8 mouse cellular contexts compared by ENCODE assay signal in genomic region chr14:103778009-103778431, GRCm38 (mm10).
DNase-seq lines count a peak whose midpoint lies in the region; ATAC-seq and TF ChIP-seq lines count a peak whose summit lies in the region.

No protein-coding gene starts in this region.

- peak overlapping the region; percentile 30; the same call in 1 of the 2 replicates for H3K4me3 ChIP-seq in heart, adult 2 months
- peak overlapping the region; percentile 37 for H3K4me3 ChIP-seq in kidney, embryonic 16.5 days (ENCODE audit: low read length)
- H3K4me3 ChIP-seq in lung, postnatal 0 days (ENCODE audit: low read depth, low read length): peak overlapping the region; percentile 10; the same call in 1 of the 2 replicates

- H3K4me1 ChIP-seq in heart, adult 2 months (ENCODE audit: control insufficient read depth, insufficient read depth, low read length): no peaks in the 10 kb centered on the region
- H3K4me1 ChIP-seq in kidney, embryonic 16.5 days (ENCODE audit: insufficient read depth, low read length): peaks cover 19% of the 10 kb centered on the region
- H3K4me1 ChIP-seq in lung, postnatal 0 days (ENCODE audit: insufficient read depth, low read depth, low read length): peaks cover 4% of the 10 kb centered on the region; the same call in 1 of the 2 replicates

- H3K79me2 ChIP-seq in heart, adult 2 months (replicated peaks; ENCODE audit: control insufficient read depth, insufficient read depth, low read length): no peaks in the 10 kb centered on the region

- 35% methylated on average over 12 of the region's 12 CpGs for WGBS in heart, adult 2 months
- 14% methylated on average over 12 of the region's 12 CpGs for WGBS in kidney, embryonic 16.5 days
- WGBS in lung, postnatal 0 days: 16% methylated on average over 12 of the region's 12 CpGs

- TF ChIP-seq CTCF in heart, adult 2 months (IDR thresholded peaks at IDR 0.05): no peak
- TF ChIP-seq CTCF in lung, postnatal 0 days (IDR thresholded peaks at IDR 0.05): no peak

- peak in 1 of 2 experiments; percentile 8 for DNase-seq in heart, adult 2 months
- no peak for DNase-seq in heart, postnatal 25 days (ENCODE audit: low spot score)
- peak; percentile 13 to 30 for DNase-seq in cerebellum, postnatal 25 days
- DNase-seq in frontal cortex, postnatal 36 days (ENCODE audit: low spot score in 2 of 2): peak; percentile 49 to 65
- DNase-seq in lung, postnatal 0 days (ENCODE audit: low spot score): no peak
- peak; percentile 30 for DNase-seq in right cerebral cortex, postnatal 4 days
- DNase-seq in spleen, postnatal 36 days (ENCODE audit: low spot score in 2 of 2): no peak

- peak overlapping the region; percentile 19; the same call in 1 of the 2 replicates for H3K9ac ChIP-seq in heart, adult 2 months (ENCODE audit: low read depth, low read length)
- peak overlapping the region; percentile 51 for H3K9ac ChIP-seq in kidney, embryonic 16.5 days (replicated peaks; ENCODE audit: low read length)
- H3K9ac ChIP-seq in lung, postnatal 0 days (replicated peaks; ENCODE audit: low read depth): no peak overlapping the region

- H3K27ac ChIP-seq in heart, adult 2 months: peak overlapping the region; percentile 24
- 0 out of 2 replicates have a peak overlapping the region, but pooled peaks have one; percentile 50 for H3K27ac ChIP-seq in kidney, embryonic 16.5 days (ENCODE audit: low read length)
- no peak overlapping the region for H3K27ac ChIP-seq in lung, postnatal 0 days (ENCODE audit: low read length)

- H3K27me3 ChIP-seq in heart, adult 2 months (ENCODE audit: control insufficient read depth, insufficient read depth, low read length): no peaks in the 10 kb centered on the region
- no peaks in the 10 kb centered on the region for H3K27me3 ChIP-seq in kidney, embryonic 16.5 days (ENCODE audit: insufficient read depth, low read length)
- H3K27me3 ChIP-seq in lung, postnatal 0 days (replicated peaks; ENCODE audit: insufficient read depth, low read length): no peaks in the 10 kb centered on the region

- H3K9me3 ChIP-seq in kidney, embryonic 16.5 days (ENCODE audit: low read length): no peaks in the 10 kb centered on the region
- H3K9me3 ChIP-seq in lung, postnatal 0 days (ENCODE audit: low read length): no peaks in the 10 kb centered on the region

- intact Hi-C loops in heart, adult 2 months (cut with DNase I): no loop called here
- intact Hi-C loops in heart, postnatal 25 days (cut with DNase I): loop anchor here (2.0 kb wide), 1 partner anchor 17 kb away; no protein-coding TSS in a partner anchor

- peak overlapping the region; percentile 57 for H3K4me2 ChIP-seq in kidney, embryonic 16.5 days (replicated peaks; ENCODE audit: low read depth, low read length)
- H3K4me2 ChIP-seq in lung, postnatal 0 days (replicated peaks; ENCODE audit: low read depth, low read length): peak overlapping the region; percentile 55

- 0 out of 2 replicates have a peak, but pooled peaks have one; percentile 20 for ATAC-seq in kidney, embryonic 16.5 days (ENCODE audit: low FRiP score, low TSS enrichment)
- ATAC-seq in lung, postnatal 0 days: no peak; the same call in 1 of the 2 replicates

- no peaks in the 10 kb centered on the region for H3K36me3 ChIP-seq in heart, adult 2 months (ENCODE audit: control insufficient read depth, insufficient read depth, low read length)
- no peaks in the 10 kb centered on the region for H3K36me3 ChIP-seq in kidney, embryonic 16.5 days (ENCODE audit: insufficient read depth, low read length)
- no peaks in the 10 kb centered on the region for H3K36me3 ChIP-seq in lung, postnatal 0 days (ENCODE audit: insufficient read depth, low read length)

- no peak for TF ChIP-seq POLR2A in heart, adult 2 months (IDR thresholded peaks at IDR 0.05; ENCODE audit: insufficient read depth, low read depth, low read length)

- TF ChIP-seq EP300 in heart, adult 2 months (IDR thresholded peaks at IDR 0.05; ENCODE audit: insufficient read depth, low read depth, low read length): no peak
- no peak for TF ChIP-seq EP300 in lung, postnatal 0 days (IDR thresholded peaks at IDR 0.05)

Comparison
In these comparisons a context has a peak if more than half of its experiments do, and no peak if none do; other contexts are left out.
1. DNase-seq: peak in cerebellum, postnatal 25 days (2 of 2), frontal cortex, postnatal 36 days (2 of 2) and right cerebral cortex, postnatal 4 days (single experiment); none in heart, postnatal 25 days (single experiment), lung, postnatal 0 days (single experiment) and spleen, postnatal 36 days (0 of 2).
2. Peak in every context shown above with its lines, with median percentiles within 50 percentile points of each other: H3K4me3 ChIP-seq.